Mouse (Mus musculus) spleen, adult 2 months (tissue): ENCODE measurements around the gene Prph. TPM values are rescaled to one million over a fixed set of nuclear protein-coding genes. Genes with fewer than 3 reads are reported as not detected.

Source experiments
- DNase-seq, 2 experiments: peaks; one replicate each; pipeline versions ENCODE4 v3.0.0 to v3.0.0-alpha.2; 2012 to 2021; ENCODE audit warnings: low spot score in 2 of 2, low read depth in 1 of 2
- H3K27ac ChIP-seq: fragments of 200-500 bp; 2 replicates; pipeline ENCODE4 v1.5.1; 2012; ENCODE audit warnings: low read length, inconsistent platforms; ENCODE audit not compliant: insufficient read depth
- H3K27me3 ChIP-seq: fragments of 200-500 bp; 2 replicates; pipeline ENCODE4 v1.6.1; 2012; ENCODE audit warnings: mild to moderate bottlenecking, moderate library complexity, low read length, inconsistent platforms; ENCODE audit not compliant: control insufficient read depth, insufficient read depth
- H3K36me3 ChIP-seq: fragments of 200-500 bp; 2 replicates; pipeline ENCODE4 v1.6.1; 2012; ENCODE audit warnings: mild to moderate bottlenecking, low read length, inconsistent platforms; ENCODE audit not compliant: control insufficient read depth, insufficient read depth
- H3K4me1 ChIP-seq: fragments of 200-500 bp; 2 replicates; pipeline ENCODE4 v1.6.1; 2011; ENCODE audit warnings: inconsistent platforms; ENCODE audit not compliant: control insufficient read depth, insufficient read depth, insufficient read length
- H3K4me3 ChIP-seq: fragments of 200-500 bp; 2 replicates; pipeline ENCODE4 v1.5.1; 2011; ENCODE audit warnings: mild to moderate bottlenecking, inconsistent platforms; ENCODE audit not compliant: insufficient read depth, insufficient read length; ENCODE audit errors: extremely low read depth
- CTCF ChIP-seq: fragments of 200-500 bp; IDR thresholded peaks from 2 replicates; pipeline ENCODE4 v1.5.1; 2011; ENCODE audit warnings: mild to moderate bottlenecking, inconsistent platforms; ENCODE audit not compliant: insufficient read depth, insufficient read length, insufficient replicate concordance; ENCODE audit errors: extremely low read depth
- POLR2A ChIP-seq: fragments of 200-500 bp; IDR thresholded peaks from 2 replicates; pipeline ENCODE4 v1.6.1; 2011; ENCODE audit warnings: low read depth, low read length, inconsistent platforms
- WGBS: fragments of 180-500 bp; shearing (Covaris S2); methylation state at CpG from one replicate; pipeline ENCODE4 v1.1.7; 2018; 5-methylcytosine and 5-hydroxymethylcytosine counted together
- polyA plus RNA-seq: library from polyadenylated mRNA; depleted of rRNA; stranded (reverse); fragments of >200 nt; gene quantifications from 2 replicates; pipeline ENCODE4 v1.2.3, GENCODE M21; 2012

The Prph gene
- polyA plus RNA-seq, 1 experiment: 0.99 TPM

- H3K36me3 ChIP-seq: no peaks in the 10 kb centered on the region
- no peak for DNase-seq
- peaks cover 3% of the 10 kb centered on the region; the same call in 1 of the 2 replicates for H3K4me1 ChIP-seq
- peaks cover 40% of the 10 kb centered on the region for H3K27me3 ChIP-seq
- no peak within 1 kb of the TSS for H3K27ac ChIP-seq
- WGBS: 78% methylated on average over 8 of the region's 8 CpGs
- peak within 1 kb of the TSS; percentile 21; the same call in 1 of the 2 replicates for H3K4me3 ChIP-seq
- TF ChIP-seq CTCF: no peak
- TF ChIP-seq POLR2A: no peak
These were observed 37.9 kb downstream of the Prph start, which contains the start of gene Dnajc22 for GRCm38 (mm10) chr15:99092870-99093269. Gene Dnajc22 (plus strand): TSS chr15:99093170.

GRCm38 (mm10) chr15:99093291-99094258 is 38.6 kb downstream of the Prph start:
- 6% methylated on average over 56 of the region's 56 CpGs for WGBS

GRCm38 (mm10) chr15:99094631-99095270 is 39.8 kb downstream of the Prph start:
- TF ChIP-seq POLR2A (no peak), CTCF (no peak)
- 10% methylated on average over 27 of the region's 27 CpGs for WGBS
- H3K4me3 ChIP-seq: no peak overlapping the region
- peaks cover 3% of the 10 kb centered on the region; the same call in 1 of the 2 replicates for H3K4me1 ChIP-seq
- peaks cover 40% of the 10 kb centered on the region for H3K27me3 ChIP-seq
- H3K27ac ChIP-seq: no peak overlapping the region
- no peaks in the 10 kb centered on the region for H3K36me3 ChIP-seq
- no peak for DNase-seq

More at GRCm38 (mm10) chr15:99093291-99094258, 38.6 kb downstream of the Prph start:
- TF ChIP-seq POLR2A (no peak), CTCF (peak; percentile 2; the same call in 1 of the 2 replicates)
- Histone ChIP-seq H3K27me3 (peaks cover 37% of the 10 kb centered on the region), H3K27ac (no peak overlapping the region), H3K4me3 (peak overlapping the region; percentile 21; the same call in 1 of the 2 replicates), H3K36me3 (no peaks in the 10 kb centered on the region), H3K4me1 (peaks cover 3% of the 10 kb centered on the region; the same call in 1 of the 2 replicates)
- DNase-seq: no peak

GRCm38 (mm10) chr15:99095356-99095755 is 40.4 kb downstream of the Prph start:
- no peak for DNase-seq
- TF ChIP-seq CTCF: no peak
- WGBS: 23% methylated on average over 6 of the region's 6 CpGs
- Histone ChIP-seq H3K36me3 (no peaks in the 10 kb centered on the region), H3K4me3 (no peak overlapping the region), H3K4me1 (peaks cover 3% of the 10 kb centered on the region; the same call in 1 of the 2 replicates), H3K27me3 (peaks cover 41% of the 10 kb centered on the region), H3K27ac (no peak overlapping the region)

GRCm38 (mm10) chr15:99096061-99096793 is 41.3 kb downstream of the Prph start:
- Histone ChIP-seq H3K4me1 (peaks cover 3% of the 10 kb centered on the region; the same call in 1 of the 2 replicates), H3K36me3 (no peaks in the 10 kb centered on the region), H3K27me3 (peaks cover 41% of the 10 kb centered on the region), H3K27ac (no peak overlapping the region), H3K4me3 (no peak overlapping the region)
- WGBS: 21% methylated on average over 24 of the region's 24 CpGs
- DNase-seq: no peak
- TF ChIP-seq CTCF: no peak
- TF ChIP-seq POLR2A: no peak

GRCm38 (mm10) chr15:99096831-99097500 is 42.0 kb downstream of the Prph start:
- no peaks in the 10 kb centered on the region for H3K36me3 ChIP-seq
- H3K27ac ChIP-seq: no peak overlapping the region
- H3K4me1 ChIP-seq: peaks cover 3% of the 10 kb centered on the region; the same call in 1 of the 2 replicates
- no peak for DNase-seq
- peaks cover 44% of the 10 kb centered on the region for H3K27me3 ChIP-seq
- 3% methylated on average over 54 of the region's 58 CpGs for WGBS
- TF ChIP-seq POLR2A (no peak), CTCF (no peak)
- peak overlapping the region; percentile 16; the same call in 1 of the 2 replicates for H3K4me3 ChIP-seq
